Mouse (Mus musculus) left cerebral cortex, adult 11 months (tissue): ENCODE measurements at regions not wholly inside any gene's neighbourhood (a gene's known extent, or its start where the extent isn't known, plus 50 kb on each side); places are given as distances from the start of the nearest gene placed in this dataset.
"Not testable (repeated sequence)": the region's sequence is repeated elsewhere in the genome, so short reads cannot be mapped to it uniquely, and the experiment has no call there.

Experiments
- DNase-seq: peaks from one replicate; pipeline ENCODE4 v3.0.0; 2022; ENCODE audit warnings: low spot score

DNA sequence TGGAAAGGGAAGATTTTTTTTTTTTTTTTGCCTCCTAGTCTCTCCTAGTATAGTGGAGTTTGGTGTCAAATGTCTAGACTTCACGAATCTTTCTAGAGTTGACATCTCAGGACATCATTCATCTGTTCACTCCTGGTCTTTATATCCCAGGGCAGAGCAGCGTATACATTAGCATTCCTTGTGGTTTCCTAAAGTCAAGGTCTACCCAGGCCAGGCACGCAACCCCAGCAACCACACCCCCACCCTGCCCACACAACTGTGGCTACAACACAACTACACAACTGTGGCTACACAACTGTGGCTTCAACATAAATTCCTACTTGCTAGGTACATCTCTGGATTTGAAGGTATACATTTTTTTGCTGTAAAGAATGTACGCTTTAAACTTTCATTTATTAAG, 122.2 kb downstream of the Ppp1r3a start:
- DNase-seq, result no peak

- DNase-seq, result no peak
Observed at GRCm38 (mm10) chr6:14631719-14632445, 123.2 kb downstream of the Ppp1r3a start.

DNA sequence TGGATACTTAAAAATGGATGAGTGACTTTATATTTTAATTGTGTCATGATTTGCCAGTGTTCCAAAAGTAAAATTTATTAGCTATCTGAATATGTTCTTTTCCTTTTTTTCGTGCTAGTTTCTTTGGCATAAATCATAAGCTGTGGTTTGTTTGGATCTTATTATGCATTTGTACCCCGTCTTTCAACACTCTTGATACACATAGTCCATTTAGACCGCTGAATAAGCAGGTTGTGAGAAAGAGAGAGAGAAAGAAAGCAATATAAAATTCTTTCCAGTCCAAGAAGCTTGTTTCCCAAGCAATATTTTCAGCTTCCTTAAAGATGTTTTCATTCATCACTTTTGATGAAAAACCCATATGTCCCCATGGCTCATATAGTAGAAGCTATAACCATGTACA, 138.4 kb downstream of the Ppp1r3a start:
- DNase-seq, result no peak

- no peak for DNase-seq
Observed at GRCm38 (mm10) chr6:14608076-14608475, 147.0 kb downstream of the Ppp1r3a start.

- no peak for DNase-seq
Observed at GRCm38 (mm10) chr6:14600543-14601249, 154.4 kb downstream of the Ppp1r3a start.

DNA sequence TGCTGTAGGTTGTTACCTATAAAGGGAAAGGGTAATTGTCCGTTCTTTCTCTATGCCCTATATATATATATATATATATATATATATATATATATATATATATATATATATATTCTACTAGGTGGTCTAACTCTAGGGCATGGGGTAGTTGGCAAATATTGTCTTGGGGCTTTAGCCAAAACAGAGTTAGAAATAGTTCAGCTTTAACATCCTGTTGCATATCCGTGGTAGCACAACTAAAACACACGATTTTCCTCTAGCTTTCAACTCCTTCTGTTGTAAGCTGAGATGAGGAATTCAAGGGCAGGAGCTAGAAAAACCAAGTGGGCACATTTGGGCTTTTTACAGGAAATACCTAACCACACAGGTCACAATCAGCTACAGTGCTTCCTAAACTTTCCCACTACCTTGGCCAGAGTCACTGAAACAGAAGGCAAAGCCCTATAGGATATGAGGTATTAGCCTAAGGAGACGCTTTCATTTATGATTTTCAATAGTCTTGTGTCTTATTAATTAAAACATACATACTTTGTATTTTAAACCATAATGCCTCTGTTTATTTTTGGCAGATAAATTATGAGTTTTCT, 158.1 kb downstream of the Ppp1r3a start:
- no peak for DNase-seq

- DNase-seq, result peak; percentile 3
Observed at GRCm38 (mm10) chr6:14585827-14586226, 169.2 kb downstream of the Ppp1r3a start.

DNA sequence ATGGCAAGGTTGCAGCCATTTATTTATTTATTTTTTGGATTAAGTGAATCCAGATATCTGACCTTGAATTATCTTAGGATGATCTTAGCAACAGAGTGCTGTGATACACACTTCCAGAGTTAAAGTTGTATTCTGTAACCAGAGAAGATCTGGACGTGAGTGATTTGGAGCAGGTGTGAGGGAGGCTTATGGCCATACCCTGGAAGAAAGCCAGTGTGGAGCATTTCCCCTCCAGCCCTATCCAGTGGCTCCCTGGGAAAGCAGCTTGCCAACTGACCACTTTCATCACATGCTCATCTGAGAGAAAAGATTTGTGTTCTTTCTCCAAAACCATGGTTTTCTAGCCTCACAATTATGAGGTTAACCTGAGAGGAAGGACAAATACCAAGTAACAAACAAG, 171.2 kb downstream of the Ppp1r3a start:
- DNase-seq, result no peak

DNA sequence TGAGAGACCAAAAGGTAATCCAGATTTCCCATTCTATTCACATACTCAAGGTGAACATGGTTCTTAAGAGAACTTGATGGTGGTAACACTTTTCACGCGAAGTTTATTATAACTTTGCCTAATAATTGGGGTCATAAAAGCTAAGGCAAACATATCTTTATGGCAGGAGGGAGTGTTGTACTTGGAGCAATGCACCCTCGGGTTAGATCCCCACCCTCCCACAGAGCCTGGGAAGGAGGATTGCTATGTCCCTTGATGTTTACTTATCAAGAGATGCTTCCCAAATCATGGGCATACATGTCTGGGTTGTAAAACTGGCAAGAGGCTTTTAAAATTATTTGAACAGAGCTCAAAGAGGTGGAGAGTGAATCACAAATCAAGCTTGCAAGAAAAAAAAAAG, 180.5 kb downstream of the Ppp1r3a start:
- no peak for DNase-seq

DNA sequence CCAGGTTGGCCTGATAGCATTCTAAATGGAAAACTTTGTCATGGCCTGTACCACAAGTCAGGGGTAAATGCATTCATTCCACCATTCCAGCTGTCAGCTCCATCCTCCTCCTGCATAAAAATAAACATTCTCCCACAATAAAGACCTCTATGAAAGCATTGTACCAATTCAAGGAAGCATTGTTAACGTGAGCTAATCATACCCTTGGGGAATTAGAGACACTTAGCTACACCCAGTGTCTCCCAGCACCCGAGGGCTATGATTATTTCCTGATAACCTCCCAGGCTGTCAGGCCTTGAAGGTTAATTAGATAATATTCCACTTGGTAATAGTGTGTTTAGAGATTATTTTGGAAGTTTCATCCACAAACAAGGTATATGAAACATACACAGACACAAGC, 182.1 kb downstream of the Ppp1r3a start:
- DNase-seq, result no peak

GRCm38 (mm10) chr6:14540333-14540732, 214.7 kb downstream of the Ppp1r3a start:
- DNase-seq, result no peak

- no peak for DNase-seq
Observed at GRCm38 (mm10) chr6:14529096-14529495, 226.0 kb downstream of the Ppp1r3a start.

DNA sequence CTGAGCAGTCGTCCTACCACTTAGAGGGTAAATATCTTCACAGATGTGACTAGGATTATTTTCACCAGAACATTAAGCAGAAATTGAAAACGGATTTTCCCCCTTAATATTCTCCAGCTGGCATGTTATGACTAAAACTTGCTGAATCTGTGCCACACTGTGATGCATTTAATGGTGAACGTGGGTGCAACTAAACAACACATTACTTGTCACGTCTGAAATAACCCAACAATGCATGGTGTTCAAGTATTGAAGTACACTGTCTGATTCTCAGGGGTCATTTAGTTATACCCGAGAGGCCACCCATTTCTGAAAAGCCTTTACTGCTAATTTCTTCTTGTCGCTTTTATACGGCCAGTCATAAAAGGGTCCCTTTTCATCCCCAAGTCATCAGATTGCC, 226.5 kb downstream of the Ppp1r3a start:
- DNase-seq, result no peak

DNA sequence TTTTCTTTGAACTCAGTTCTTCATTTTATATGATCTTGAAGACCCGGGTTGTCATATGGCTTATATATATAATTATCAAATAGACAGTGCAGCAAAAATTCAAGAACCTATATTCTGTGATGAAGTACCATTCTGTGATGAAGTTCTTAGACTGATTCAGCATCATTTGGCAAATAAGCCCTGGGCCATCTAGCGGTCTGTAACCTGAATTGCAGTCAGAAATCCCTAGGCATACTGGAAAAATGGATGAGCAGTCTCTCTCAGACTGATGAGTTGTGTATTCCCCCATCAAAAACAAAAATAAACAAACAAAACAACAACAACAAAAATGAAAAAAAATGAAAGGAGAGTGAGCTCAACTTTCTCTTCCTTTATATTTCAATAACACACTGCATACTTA, 232.3 kb downstream of the Ppp1r3a start:
- no peak for DNase-seq

GRCm38 (mm10) chr6:14521321-14521720, 233.8 kb downstream of the Ppp1r3a start:
- DNase-seq, result no peak

DNA sequence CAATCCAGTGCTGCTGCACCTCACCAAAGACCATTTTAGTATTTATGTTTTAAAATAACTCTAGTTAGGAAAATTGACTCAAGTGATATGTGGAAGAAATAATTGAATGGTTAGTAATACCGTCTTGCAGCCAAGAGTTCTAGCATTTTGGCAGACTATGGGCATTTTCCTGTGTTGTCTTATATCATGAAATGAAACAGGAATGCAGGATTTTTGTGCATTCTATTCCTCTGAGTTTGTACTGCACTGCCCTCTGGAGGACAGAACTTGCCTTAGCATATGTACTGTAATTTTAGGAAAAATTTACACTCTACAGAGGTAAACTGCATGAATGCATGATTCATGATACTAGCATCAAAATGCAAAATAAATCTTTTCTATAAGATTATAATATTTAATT, 250.9 kb downstream of the Ppp1r3a start:
- peak; percentile 26 for DNase-seq

DNA sequence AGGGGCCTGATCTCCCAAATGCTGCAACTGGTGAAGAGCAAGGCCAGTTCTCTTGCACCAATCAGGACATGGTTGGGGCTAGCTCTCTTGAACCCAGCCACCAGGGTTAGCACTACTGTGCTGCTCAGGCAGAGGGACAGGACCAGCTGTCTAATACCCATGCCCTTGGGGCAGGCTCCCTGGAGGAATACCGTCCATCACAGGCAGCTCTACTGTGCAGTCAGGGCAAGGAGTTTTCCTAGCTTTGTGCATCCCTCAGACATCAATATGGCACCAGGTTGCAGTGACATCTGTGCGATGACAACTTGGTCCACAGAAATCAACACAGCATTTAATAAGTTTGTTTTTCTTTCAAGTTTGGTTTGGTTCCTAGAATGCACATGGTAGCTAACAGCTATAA, 254.4 kb downstream of the Ppp1r3a start:
- DNase-seq, result no peak

GRCm38 (mm10) chr6:14499882-14500281, 255.2 kb downstream of the Ppp1r3a start:
- not testable (repeated sequence) for DNase-seq

DNA sequence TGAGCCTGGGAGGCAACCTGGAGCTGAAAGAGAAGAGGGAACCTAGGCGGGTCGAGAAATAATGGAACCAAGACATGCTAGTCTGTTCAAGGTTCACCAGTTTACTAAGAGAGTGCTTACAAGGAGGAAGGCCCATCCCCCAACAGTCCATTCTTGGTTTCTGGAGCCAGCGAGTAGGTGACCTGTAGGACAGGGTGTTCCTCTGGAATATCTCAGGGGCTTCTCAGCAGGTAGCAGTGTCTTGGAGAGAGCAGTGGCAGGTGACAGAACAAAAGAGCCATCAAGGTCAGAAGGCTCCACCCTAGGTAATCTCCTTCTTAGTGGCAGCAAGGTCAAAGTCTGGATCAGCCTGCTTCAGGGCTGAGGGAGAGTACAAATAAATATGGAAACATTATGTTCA, 268.4 kb downstream of the Ppp1r3a start:
- not testable (repeated sequence) for DNase-seq

DNA sequence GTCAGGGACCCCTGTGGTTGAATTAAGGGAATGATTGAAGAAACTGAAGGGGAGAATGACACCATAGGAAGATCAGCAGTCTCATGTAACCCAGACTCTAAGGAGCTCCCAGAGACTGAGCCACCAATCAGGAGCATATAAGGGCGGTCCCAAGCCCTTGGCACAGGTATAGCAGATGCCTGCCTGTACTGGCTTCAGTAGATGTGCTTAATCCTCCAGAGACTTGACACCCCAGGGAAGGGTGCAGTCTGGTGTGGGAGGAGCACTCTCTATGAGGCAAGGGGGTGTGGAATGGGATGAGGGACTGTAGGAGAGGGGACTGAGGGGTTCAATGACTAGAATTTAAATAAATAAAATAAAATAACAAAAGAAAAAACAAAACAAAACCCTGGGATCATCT, 298.7 kb downstream of the Ppp1r3a start:
- no peak for DNase-seq

- DNase-seq, result not testable (repeated sequence)
Observed at GRCm38 (mm10) chr6:14453321-14453720, 301.8 kb downstream of the Ppp1r3a start.

DNA sequence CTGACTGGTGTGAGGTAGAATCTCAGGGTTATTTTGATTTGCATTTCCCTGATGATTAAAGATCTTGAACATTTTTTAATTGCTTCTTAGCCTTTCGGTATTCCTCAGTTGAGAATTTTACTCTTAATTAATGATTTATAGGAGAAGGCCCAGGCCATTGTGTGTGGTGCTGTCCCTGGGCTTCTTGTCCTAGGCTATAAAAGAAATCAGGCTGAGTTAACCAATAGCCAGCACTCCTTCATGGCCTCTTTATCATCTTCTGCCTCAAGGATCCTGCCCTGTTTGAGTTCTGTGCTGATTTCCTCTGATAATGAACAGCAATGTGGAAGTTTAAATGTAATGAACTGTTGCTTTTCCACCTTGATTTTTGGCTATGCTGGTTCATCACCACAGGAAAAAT, 323.3 kb downstream of the Ppp1r3a start:
- no peak for DNase-seq

DNA sequence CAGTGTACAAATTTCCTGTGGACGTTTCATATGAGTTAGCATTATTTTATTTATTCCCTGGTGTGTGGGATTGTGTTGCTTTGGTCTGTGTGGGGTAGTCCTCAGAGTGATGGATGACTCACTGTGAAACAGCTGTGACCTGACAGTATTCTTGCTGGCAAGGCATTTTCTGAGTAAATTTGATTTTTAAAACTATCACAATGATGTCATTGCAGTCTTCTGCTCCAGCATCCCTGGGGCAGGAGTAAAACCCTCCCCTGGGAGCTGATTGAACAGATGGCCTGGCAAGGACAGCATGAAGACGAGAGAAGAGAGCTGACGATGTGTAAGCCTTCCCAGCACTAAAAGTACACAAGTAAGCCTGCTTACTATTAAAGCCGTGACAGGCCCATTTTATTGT, 345.3 kb downstream of the Ppp1r3a start:
- DNase-seq, result peak; percentile 31
